Mouse (Mus musculus) cerebral cortex, adult 2 months (tissue): ENCODE measurements around the gene Pfn4.

Experiments
- WGBS: fragments of 180-500 bp; shearing (Covaris S2); methylation state at CpG from one replicate; pipeline ENCODE4 v1.1.7; 2018; 5-methylcytosine and 5-hydroxymethylcytosine counted together

Pfn4 gene

GRCm38 (mm10) chr12:4768492-4769332 lies at the start of gene Pfn4, which contains the start of gene Fam228b:
Pfn4 (plus strand) TSS chr12:4769022.
Fam228b (minus strand) TSS chr12:4769267.
- under 1% methylated on average over 61 of the region's 61 CpGs for WGBS

GRCm38 (mm10) chr12:4719066-4719761 lies 49.6 kb upstream of the Pfn4 start:
- 80% methylated on average over 13 of the region's 13 CpGs for WGBS

- WGBS: 77% methylated on average over 17 of the region's 17 CpGs
These were observed 48.8 kb upstream of the Pfn4 start for GRCm38 (mm10) chr12:4719762-4720754.

GRCm38 (mm10) chr12:4729165-4729564 lies 39.7 kb upstream of the Pfn4 start:
- WGBS: 95% methylated on average over 3 of the region's 3 CpGs

- 89% methylated on average over 4 of the region's 4 CpGs for WGBS
These were observed 37.2 kb upstream of the Pfn4 start for GRCm38 (mm10) chr12:4731629-4732028.

GRCm38 (mm10) chr12:4732332-4732731 lies 36.5 kb upstream of the Pfn4 start:
- 78% methylated on average over 4 of the region's 4 CpGs for WGBS

GRCm38 (mm10) chr12:4738031-4738576 lies 30.7 kb upstream of the Pfn4 start, which contains the start of gene Fam228a:
Fam228a (minus strand) TSS chr12:4738430.
- 94% methylated on average over 18 of the region's 18 CpGs for WGBS

GRCm38 (mm10) chr12:4740823-4741222 lies 28.0 kb upstream of the Pfn4 start:
- WGBS: 62% methylated on average over 7 of the region's 7 CpGs

- 93% methylated on average over 3 of the region's 3 CpGs for WGBS
These were observed 26.6 kb upstream of the Pfn4 start for GRCm38 (mm10) chr12:4742183-4742582.

- WGBS: 76% methylated on average over 10 of the region's 10 CpGs
These were observed 24.3 kb upstream of the Pfn4 start for GRCm38 (mm10) chr12:4744486-4744885.

- 92% methylated on average over 4 of the region's 4 CpGs for WGBS
These were observed 14.4 kb upstream of the Pfn4 start for GRCm38 (mm10) chr12:4754451-4754850.

- 82% methylated on average over 1 of the region's 1 CpGs for WGBS
These were observed 11.8 kb upstream of the Pfn4 start for GRCm38 (mm10) chr12:4757060-4757459.

- WGBS: 15% methylated on average over 13 of the region's 13 CpGs
These were observed 506 bp downstream of the Pfn4 start for GRCm38 (mm10) chr12:4769333-4769723.

- 94% methylated on average over 8 of the region's 8 CpGs for WGBS
These were observed 6.2 kb downstream of the Pfn4 start for GRCm38 (mm10) chr12:4774895-4775587.

GRCm38 (mm10) chr12:4775588-4775949 lies 6.7 kb downstream of the Pfn4 start:
- WGBS: 88% methylated on average over 9 of the region's 9 CpGs

GRCm38 (mm10) chr12:4777734-4778133 lies 8.9 kb downstream of the Pfn4 start:
- WGBS: 90% methylated on average over 6 of the region's 6 CpGs

- 82% methylated on average over 2 of the region's 2 CpGs for WGBS
These were observed 11.4 kb downstream of the Pfn4 start for GRCm38 (mm10) chr12:4780245-4780644.

- WGBS: 91% methylated on average over 1 of the region's 1 CpGs
These were observed 12.4 kb downstream of the Pfn4 start for GRCm38 (mm10) chr12:4781270-4781669.

- 75% methylated on average over 9 of the region's 9 CpGs for WGBS
These were observed 13.0 kb downstream of the Pfn4 start for GRCm38 (mm10) chr12:4781725-4782404.

GRCm38 (mm10) chr12:4783598-4783997 lies 14.8 kb downstream of the Pfn4 start:
- 70% methylated on average over 5 of the region's 5 CpGs for WGBS
